In the genomic region with DNA sequence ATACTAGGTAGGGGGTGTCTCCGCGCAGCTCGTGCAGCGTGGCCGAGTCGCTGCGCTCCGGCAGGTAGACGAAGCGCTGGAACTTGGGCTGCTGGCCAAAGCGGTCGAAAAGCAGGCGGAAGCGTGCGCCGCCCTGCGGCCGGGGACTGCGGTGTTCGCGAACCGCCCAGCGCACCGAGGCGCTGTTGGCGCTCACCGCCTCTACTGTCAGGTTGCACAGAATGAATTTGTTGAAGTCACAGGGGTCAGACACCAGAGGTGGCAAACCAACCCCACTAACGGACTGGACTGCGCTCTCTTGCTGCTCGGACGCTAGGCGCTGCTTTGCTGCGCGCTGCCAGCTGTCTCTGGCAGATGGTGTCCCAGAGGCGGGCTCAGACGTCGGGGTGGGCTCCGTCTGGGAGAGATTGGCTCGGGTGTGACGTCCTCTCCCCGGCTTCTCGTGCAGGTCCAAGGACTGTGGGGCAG, we compare ENCODE assay signal across 8 mouse cellular contexts. TPM values are rescaled to one million over a fixed set of nuclear protein-coding genes. Genes with fewer than 3 reads are reported as not detected.
A peak's percentile ranks its signal among the peaks of the same experiment; 100 is the strongest.
DNase-seq lines count a peak whose midpoint lies in the region; ATAC-seq lines count a peak whose summit lies in the region.

No protein-coding gene starts in this region.

- ATAC-seq in hindbrain, embryonic 15.5 days (ENCODE audit: low FRiP score, low read depth): peak; percentile 16; the same call in 1 of the 2 replicates
- no peak for ATAC-seq in inflammation-experienced regulatory T-cells, adult 6 months

- under 1% methylated on average over 42 of the region's 42 CpGs for WGBS in hindbrain, embryonic 15.5 days

- peaks cover 34% of the 10 kb centered on the region for H3K27me3 ChIP-seq in hindbrain, embryonic 15.5 days
- H3K27me3 ChIP-seq in megakaryocyte, embryonic 14.5 days (replicated peaks): peaks cover 87% of the 10 kb centered on the region

- intact Hi-C loops in left cerebral cortex, postnatal 25 days (cut with DNase I): loop anchor here (5.0 kb wide), 1 partner anchor 54 kb away; no protein-coding TSS in a partner anchor

- H3K4me3 ChIP-seq in hindbrain, embryonic 15.5 days: peak overlapping the region; percentile 53
- peak overlapping the region; percentile 69 for H3K4me3 ChIP-seq in megakaryocyte, embryonic 14.5 days (replicated peaks)

- no peaks in the 10 kb centered on the region for H3K9me3 ChIP-seq in hindbrain, embryonic 15.5 days
- H3K9me3 ChIP-seq in megakaryocyte, embryonic 14.5 days: peaks cover 15% of the 10 kb centered on the region

- 0 out of 2 replicates have a peak overlapping the region, but pooled peaks have one; percentile 5 for H3K27ac ChIP-seq in hindbrain, embryonic 15.5 days (replicated peaks)

- DNase-seq in adrenal gland, adult 2 months: peak; percentile 87
- DNase-seq in cerebellum, postnatal 36 days: peak; percentile 67 to 74
- DNase-seq in gastrocnemius, adult 18-20 months (ENCODE audit: low spot score): peak; percentile 73
- DNase-seq in left cerebral cortex, postnatal 25 days (ENCODE audit: low spot score in 2 of 2): peak; percentile 46 to 59
- DNase-seq in right cerebral cortex, postnatal 25 days: peak; percentile 72

- peaks cover 41% of the 10 kb centered on the region for H3K4me1 ChIP-seq in hindbrain, embryonic 15.5 days (replicated peaks)
- H3K4me1 ChIP-seq in megakaryocyte, embryonic 14.5 days: peaks cover 39% of the 10 kb centered on the region

- peak overlapping the region; percentile 92 for H3K4me2 ChIP-seq in hindbrain, embryonic 15.5 days

- no peaks in the 10 kb centered on the region for H3K36me3 ChIP-seq in hindbrain, embryonic 15.5 days
- H3K36me3 ChIP-seq in megakaryocyte, embryonic 14.5 days (replicated peaks; ENCODE audit: low read length): no peaks in the 10 kb centered on the region

- H3K9ac ChIP-seq in hindbrain, embryonic 15.5 days: peak overlapping the region; percentile 60

RNA-seq across cellular contexts. Expression of a gene that starts 2.3 kb away (rescaled TPM):
- total RNA-seq in adrenal gland, adult 2 months (2021): 1 to 10 TPM; 5.9 to 8.8 TPM
- 13.9 and 17.4 TPM in 2 replicates for polyA plus RNA-seq in adrenal gland, adult 2 months (2012; rRNA removed)
- total RNA-seq in gastrocnemius, adult 18-20 months (2021): 1 to 10 TPM; 1.7 to 2.0 TPM
- polyA plus RNA-seq in hindbrain, embryonic 15.5 days (2015; fragmentation: Nextera tagmentation; extraction: Ambion mirVana): 17.8 and 18.8 TPM in 2 replicates
- 10 to 100 TPM; 32.1 to 34.4 TPM for total RNA-seq in left cerebral cortex, postnatal 25 days (2021)
- polyA plus RNA-seq in megakaryocyte, embryonic 14.5 days (2012; ENCODE audit: insufficient read depth, low replicate concordance): not detected in 2 replicates
- polyA plus RNA-seq in inflammation-experienced regulatory T-cells, adult 6 months (2017; shearing (Covaris generic)): not detected

Comparison
In these comparisons a context has a peak if more than half of its experiments do, and no peak if none do; other contexts are left out.
1. RNA of a gene that starts 2.3 kb away (polyA plus RNA-seq): 17.8 to 18.8 TPM in hindbrain, embryonic 15.5 days and 13.9 to 17.4 TPM in adrenal gland, adult 2 months; not detected in megakaryocyte, embryonic 14.5 days and not detected in inflammation-experienced regulatory T-cells, adult 6 months; every median in the first group is over 10 times any median in the second.
2. Peak in every context shown above with its lines, with median percentiles within 50 percentile points of each other: DNase-seq.